26 mouse cellular contexts compared by ENCODE assay signal in the genomic region with DNA sequence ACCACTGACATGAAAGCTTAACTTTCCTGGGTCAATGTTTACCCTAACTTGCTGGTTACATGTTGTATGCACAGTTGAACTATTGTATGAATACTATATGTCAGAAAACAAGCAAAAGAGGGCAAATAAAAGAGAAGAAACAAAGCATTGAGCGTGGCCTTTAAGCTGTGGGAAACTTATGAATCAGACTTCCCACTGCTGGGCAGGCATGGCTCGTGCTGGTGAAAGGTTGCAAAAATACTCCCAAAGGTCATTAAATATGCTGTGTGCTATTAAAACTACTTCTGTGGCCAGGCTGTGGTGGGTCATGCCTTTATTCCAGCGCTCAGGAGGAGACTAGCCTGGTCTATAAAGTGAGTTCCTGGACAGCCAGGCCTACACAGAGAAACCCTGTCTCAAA. TPM values are rescaled to one million over a fixed set of nuclear protein-coding genes. Genes with fewer than 3 reads are reported as not detected.
A peak's percentile ranks its signal among the peaks of the same experiment; 100 is the strongest.
DNase-seq lines count a peak whose midpoint lies in the region; ATAC-seq lines count a peak whose summit lies in the region.
"Had no signal": no experiment of that assay in that cellular context is flagged by ENCODE, and none has a peak within 500 bp of the region (broad histone marks: within the 10 kb centered on the region; RNA-seq: fewer than 3 reads in every experiment).

No protein-coding gene starts in this region.

- 0 out of 2 replicates have a peak, but pooled peaks have one; percentile 53 for ATAC-seq in monocyte, adult 5-6 weeks (replicated peaks; ENCODE audit: insufficient number of reproducible peaks, low FRiP score, low TSS enrichment, poor library complexity, severe bottlenecking)
- ATAC-seq: CD4-positive, CD25-positive, alpha-beta regulatory T cell, adult 4 months; forebrain, embryonic 13.5 days; forebrain, embryonic 16.5 days; hindbrain, postnatal 0 days; inflammation-experienced regulatory T-cells, adult 6 months; intestine, embryonic 16.5 days had no signal

- DNase-seq in adrenal gland, postnatal 25 days, result peak; percentile 9
- DNase-seq in adrenal gland, postnatal 4 days (ENCODE audit: low spot score in 2 of 2), result no peak
- peak; percentile 15 for DNase-seq in testis, postnatal 10 days (ENCODE audit: low spot score)
- DNase-seq in testis, postnatal 14 days (ENCODE audit: low spot score), result no peak
- DNase-seq in right cerebral cortex, adult 2 months (ENCODE audit: low spot score in 2 of 2), result no peak
- DNase-seq: adrenal gland, postnatal 10 days; cerebellum, adult 11 months; cerebellum, adult 2 months; cerebellum, adult 9-11 months; cerebellum, postnatal 25 days; gastrocnemius, adult 2 months; gastrocnemius, postnatal 14 days; heart, adult 18-20 months; heart, postnatal 14 days; heart, postnatal 4 days; kidney, adult 18-20 months had no signal

RNA-seq across cellular contexts. Expression of gene Itgad, which starts 15.8 kb away (rescaled TPM):
- not detected in 2 replicates for total RNA-seq in adrenal gland, postnatal 25 days (2021)
- under 1 TPM; 0.20 to 0.23 TPM for total RNA-seq in adrenal gland, postnatal 4 days (2021)
- 2.1 to 7.5 TPM (median 5.6 TPM) in 3 replicates for total RNA-seq in monocyte, adult 5-6 weeks (2017)
- total RNA-seq: common myeloid progenitor, adult 5-6 weeks; gastrocnemius, adult 2 months; gastrocnemius, postnatal 14 days; gastrocnemius, postnatal 4 days; heart, adult 18-20 months; hindbrain, postnatal 0 days; MEL had no signal

RNA-seq across cellular contexts. Expression of gene Cox6a2, which starts 36.2 kb away (rescaled TPM):
- 2.8 and 5.0 TPM in 2 replicates for total RNA-seq in adrenal gland, postnatal 25 days (2021)
- total RNA-seq in adrenal gland, postnatal 4 days (2021), result 10 to 100 TPM; 15.8 to 26.8 TPM
- total RNA-seq in monocyte, adult 5-6 weeks (2017), result 3.0 TPM in 1 of 3 replicates, not detected in the others
- total RNA-seq: hindbrain, postnatal 0 days had no signal

RNA-seq across cellular contexts. Expression of gene Itgax, which starts 40.6 kb away (rescaled TPM):
- total RNA-seq in adrenal gland, postnatal 25 days (2021), result 0.71 and 0.97 TPM in 2 replicates
- under 1 TPM; 0.45 to 0.59 TPM for total RNA-seq in adrenal gland, postnatal 4 days (2021)
- 189 to 316 TPM (median 230 TPM) in 3 replicates for total RNA-seq in monocyte, adult 5-6 weeks (2017)

Comparison
In these comparisons a context has a peak if more than half of its experiments do, and no peak if none do; other contexts are left out.
1. DNase-seq: peak in adrenal gland, postnatal 25 days (single experiment) and testis, postnatal 10 days (single experiment); none in adrenal gland, postnatal 4 days (0 of 2), testis, postnatal 14 days (single experiment) and right cerebral cortex, adult 2 months (0 of 2).
2. RNA of gene Itgax, which starts 40.6 kb away (total RNA-seq): 189 to 316 TPM in monocyte, adult 5-6 weeks; 0.71 to 0.97 TPM in adrenal gland, postnatal 25 days and 0.45 to 0.59 TPM in adrenal gland, postnatal 4 days; every median in the first group is over 10 times any median in the second.